Mouse (Mus musculus) mouse trophoblast stem cell (cell line): Measurements from ENCODE around the gene LTO1.
"Not testable (repeated sequence)": the region's sequence is repeated elsewhere in the genome, so short reads cannot be mapped to it uniquely, and the experiment has no call there.

Experiments
- in situ Hi-C, 2 experiments: fragments of 300-500 bp; cut with MseI, MboI; formaldehyde crosslinking; loops; 2 replicates in 1 of 2; 3 replicates in 1 of 2; pipeline ENCODE4 v1.15.1; 2025

LTO1 gene

DNA sequence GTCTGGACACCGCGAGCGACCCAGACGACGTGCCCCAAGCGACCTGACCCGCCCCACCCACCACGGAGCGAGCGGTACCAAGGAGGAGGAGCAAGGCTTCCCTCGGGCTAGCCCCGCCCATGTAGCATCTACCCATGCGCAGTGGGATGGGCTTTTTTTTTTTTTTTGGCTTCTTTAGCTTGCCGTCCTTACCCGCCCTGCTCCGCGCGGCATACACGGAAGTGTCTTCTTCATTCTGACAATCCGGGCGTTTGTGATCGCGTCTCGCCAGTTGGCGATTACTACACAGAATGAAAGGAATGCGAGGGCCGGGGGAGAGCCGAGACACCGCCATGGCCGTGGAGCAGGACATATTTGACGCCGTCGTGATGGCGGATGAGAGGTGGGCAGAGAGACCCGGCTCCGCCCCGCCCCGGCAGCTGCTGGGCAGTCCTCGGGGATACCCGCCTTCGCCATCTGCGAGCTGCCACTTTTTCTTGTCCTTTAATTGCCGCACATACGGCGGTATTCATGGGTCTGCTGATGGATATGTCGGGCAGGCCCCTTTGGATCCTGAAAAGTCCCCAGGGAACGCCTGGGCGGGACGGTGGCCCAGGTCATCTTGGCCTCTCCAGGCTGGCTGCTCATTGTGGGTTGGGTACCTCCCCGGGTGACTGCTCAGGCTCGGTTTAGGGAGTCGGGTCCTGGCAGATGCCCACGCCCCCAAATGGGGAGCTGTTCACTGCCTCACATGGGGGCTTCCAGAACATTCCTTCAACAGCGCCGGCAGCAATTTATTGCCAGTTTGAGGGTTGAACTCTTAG lies at the start of gene LTO1:
Gene LTO1, plus strand, starts transcription at position 153 of the 803 bp plus-strand sequence.
- in situ Hi-C loops: no loop called here

DNA sequence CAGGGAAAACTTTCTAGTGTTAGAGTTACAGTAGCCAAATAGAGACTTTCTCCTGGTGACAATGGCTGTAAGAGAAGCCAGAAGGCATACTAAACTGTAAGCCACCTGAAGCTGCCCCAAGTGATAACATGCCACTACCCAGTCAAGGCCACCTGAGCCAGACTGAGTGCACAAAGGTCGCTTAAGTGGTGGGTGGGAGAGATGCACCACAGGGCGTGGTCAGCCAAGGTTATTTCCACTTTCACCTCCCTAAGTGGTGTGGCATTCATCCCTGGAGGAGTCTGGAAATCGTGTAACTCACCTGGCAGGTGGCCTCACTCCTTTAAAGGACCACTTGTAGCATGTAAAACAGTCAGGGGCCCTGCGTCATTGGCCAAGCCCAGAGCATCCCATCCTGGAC lies 47.7 kb upstream of the LTO1 start:
- in situ Hi-C loops: no loop called here

DNA sequence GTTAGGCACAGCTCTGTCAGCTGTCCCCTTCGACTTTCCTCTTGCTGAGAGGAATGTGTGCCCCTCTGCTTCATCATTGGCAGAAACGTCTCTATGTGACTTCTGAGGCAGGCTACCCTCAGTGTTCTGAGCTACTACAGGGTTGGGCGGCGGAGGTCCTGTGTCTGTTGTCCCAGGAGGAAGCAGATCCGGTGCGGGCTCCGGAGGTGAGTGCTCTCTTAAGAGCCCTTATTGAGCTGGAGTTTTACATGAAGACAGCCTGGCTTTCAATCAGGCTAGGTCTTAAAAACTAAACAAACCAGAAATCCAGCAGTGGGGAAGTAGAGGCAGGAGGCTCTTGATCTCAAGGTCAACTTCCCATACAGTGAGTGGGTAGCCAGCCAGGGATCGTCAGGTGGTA lies 47.3 kb upstream of the LTO1 start:
- in situ Hi-C loops: no loop called here

GRCm38 (mm10) chr7:144872420-144872819 lies 42.5 kb upstream of the LTO1 start:
- in situ Hi-C loops: no loop called here

GRCm38 (mm10) chr7:144873160-144873559 lies 41.7 kb upstream of the LTO1 start:
- in situ Hi-C loops: no loop called here

GRCm38 (mm10) chr7:144874226-144874625 lies 40.7 kb upstream of the LTO1 start:
- in situ Hi-C loops: no loop called here

DNA sequence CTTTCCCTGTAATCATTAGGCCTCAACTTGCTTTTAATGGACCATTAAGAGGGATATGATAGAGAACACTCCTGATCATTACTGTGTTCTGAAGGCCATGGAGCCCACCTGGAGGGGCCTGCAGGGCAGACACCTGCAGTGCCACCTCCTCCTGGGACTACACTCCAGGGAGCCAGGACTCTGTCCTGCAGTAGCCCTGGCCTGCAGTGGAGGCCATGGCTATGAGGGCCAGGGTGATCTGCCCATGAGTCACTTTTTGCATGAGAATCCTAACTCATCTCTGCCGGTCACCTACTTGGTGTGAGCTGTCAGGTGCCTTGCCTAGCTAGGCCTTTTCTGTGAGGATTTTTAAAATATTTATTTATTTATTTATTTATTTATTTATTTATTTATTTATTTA lies 36.5 kb upstream of the LTO1 start:
- in situ Hi-C loops: no loop called here

GRCm38 (mm10) chr7:144883106-144883505 lies 31.8 kb upstream of the LTO1 start:
- in situ Hi-C loops: loop anchor here in 1 of 2 experiments (5.0 kb wide), 1 partner anchor 286 kb away; no protein-coding TSS in a partner anchor

GRCm38 (mm10) chr7:144887672-144888071 lies 27.2 kb upstream of the LTO1 start:
- in situ Hi-C loops: no loop called here

- in situ Hi-C loops: no loop called here
These were observed 26.2 kb upstream of the LTO1 start for GRCm38 (mm10) chr7:144888564-144889299.

DNA sequence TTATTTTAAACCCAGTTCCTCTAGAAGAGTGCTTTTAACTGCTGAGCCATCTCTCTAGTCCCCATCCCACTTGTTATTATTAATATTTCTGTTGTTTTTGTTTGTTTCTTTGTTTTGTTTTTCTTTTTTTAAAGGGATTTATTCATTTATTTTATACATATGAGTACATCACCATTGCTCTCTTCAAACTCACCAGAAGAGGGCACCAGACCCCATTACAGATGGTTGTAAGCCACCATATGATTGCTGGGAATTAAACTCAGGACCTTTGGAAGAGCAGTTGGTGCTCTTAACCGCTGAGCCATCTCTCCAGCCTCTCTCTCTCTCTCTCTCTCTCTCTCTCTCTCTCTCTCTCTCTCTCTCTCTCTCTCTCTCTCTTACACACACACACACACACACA lies 24.2 kb upstream of the LTO1 start:
- in situ Hi-C loops: loop anchor here (5.0 to 10.0 kb wide), 2 partner anchors 43 to 106 kb away; partner anchors contain the start of gene Fgf4 (in 1 of the 2)

- in situ Hi-C loops: loop anchor here (5.0 to 10.0 kb wide), 2 partner anchors 45 to 107 kb away; partner anchors contain the start of gene Fgf4 (in 1 of the 2)
These were observed 23.0 kb upstream of the LTO1 start for GRCm38 (mm10) chr7:144891863-144892262.

GRCm38 (mm10) chr7:144892322-144892721 lies 22.6 kb upstream of the LTO1 start:
- in situ Hi-C loops: loop anchor here (5.0 to 10.0 kb wide), 2 partner anchors 45 to 108 kb away; partner anchors contain the start of gene Fgf4 (in 1 of the 2)

- in situ Hi-C loops: loop anchor here (5.0 to 10.0 kb wide), 2 partner anchors 47 to 109 kb away; partner anchors contain the start of gene Fgf4 (in 1 of the 2)
These were observed 20.7 kb upstream of the LTO1 start for GRCm38 (mm10) chr7:144894191-144894590.

- in situ Hi-C loops: loop anchor here (5.0 to 10.0 kb wide), 5 partner anchors 47 to 297 kb away; partner anchors contain the start of gene Fgf4 (in 1 of the 2)
These were observed 20.2 kb upstream of the LTO1 start for GRCm38 (mm10) chr7:144894706-144895105.

DNA sequence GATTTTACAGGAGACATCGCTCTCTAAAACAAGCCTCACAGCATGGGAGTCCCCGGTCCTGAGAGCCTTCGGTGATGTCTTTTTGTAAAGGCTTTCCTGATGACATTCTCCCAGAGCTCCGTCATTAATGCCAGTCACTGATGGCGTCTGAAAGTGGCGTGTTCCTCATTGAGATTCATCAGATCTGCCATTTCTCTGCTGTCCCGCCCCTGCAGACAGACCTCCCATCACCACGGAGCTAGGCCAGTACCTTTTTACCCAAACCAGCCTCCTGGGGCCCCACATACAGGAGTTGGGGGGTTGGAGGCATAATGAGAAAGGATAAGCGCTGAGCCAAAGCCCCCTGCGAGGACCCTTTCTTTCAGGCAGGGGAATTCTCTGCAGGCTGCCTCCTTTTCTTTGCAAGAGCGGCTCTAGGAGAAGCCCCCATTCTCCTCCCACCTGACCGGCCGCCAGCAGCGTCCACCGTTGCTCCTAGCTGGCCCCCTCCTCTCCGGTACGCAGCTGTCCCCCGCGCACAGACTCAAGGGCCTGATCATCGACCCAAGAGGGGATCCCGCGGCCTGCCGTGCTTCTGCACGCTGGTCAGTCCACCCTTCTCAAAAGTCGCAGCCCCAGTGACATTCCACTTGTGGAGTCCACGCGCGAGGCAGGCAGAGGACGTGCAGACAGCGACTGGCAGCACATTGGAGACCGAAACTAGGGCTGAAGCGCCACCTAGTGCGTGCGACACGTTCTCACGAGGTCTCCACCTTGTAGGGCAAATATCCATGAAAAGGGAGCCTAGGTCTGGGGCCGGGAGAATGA lies 19.4 kb upstream of the LTO1 start:
- in situ Hi-C loops: loop anchor here (5.0 to 10.0 kb wide), 4 partner anchors 93 to 298 kb away; no protein-coding TSS in a partner anchor

GRCm38 (mm10) chr7:144896294-144897218 lies 18.3 kb upstream of the LTO1 start, which contains the start of gene Fgf15:
TSS of gene Fgf15 (plus strand) at chr7:144896531.
- in situ Hi-C loops: loop anchor here (5.0 to 10.0 kb wide), 4 partner anchors 94 to 299 kb away; no protein-coding TSS in a partner anchor

GRCm38 (mm10) chr7:144898506-144898905 lies 16.4 kb upstream of the LTO1 start:
- in situ Hi-C loops: loop anchor here (5.0 to 10.0 kb wide), 4 partner anchors 96 to 301 kb away; no protein-coding TSS in a partner anchor

- in situ Hi-C loops: not testable (repeated sequence)
These were observed 9.4 kb upstream of the LTO1 start for GRCm38 (mm10) chr7:144905514-144905913.
